Mouse (Mus musculus): ENCODE data around the gene Slc6a3.
A peak's percentile ranks its signal among the peaks of the same experiment; 100 is the strongest.

Gene Slc6a3

GRCm38 (mm10) chr13:73592546-73592945, 56.0 kb downstream of the Slc6a3 start:
- no peak for DNase-seq (ENCODE audit: low spot score)

GRCm38 (mm10) chr13:73596276-73596675, 59.7 kb downstream of the Slc6a3 start:
- no peak for DNase-seq (ENCODE audit: low spot score)

GRCm38 (mm10) chr13:73600217-73600616, 63.7 kb downstream of the Slc6a3 start:
- DNase-seq (ENCODE audit: low spot score), result no peak

GRCm38 (mm10) chr13:73603046-73603445, 66.5 kb downstream of the Slc6a3 start:
- no peak for DNase-seq (ENCODE audit: low spot score)

GRCm38 (mm10) chr13:73603522-73604155, 67.1 kb downstream of the Slc6a3 start, which contains the start of gene Clptm1l:
Gene Clptm1l (plus strand): TSS chr13:73604006.
- peak; percentile 90 for DNase-seq (ENCODE audit: low spot score)

- peak; percentile 14 for DNase-seq (ENCODE audit: low spot score)
Observed at GRCm38 (mm10) chr13:73604156-73604957, 67.8 kb downstream of the Slc6a3 start.

- DNase-seq (ENCODE audit: low spot score), result no peak
Observed at GRCm38 (mm10) chr13:73618406-73618805, 81.9 kb downstream of the Slc6a3 start.

GRCm38 (mm10) chr13:73620637-73621036, 84.1 kb downstream of the Slc6a3 start:
- peak; percentile 43 for DNase-seq (ENCODE audit: low spot score)

- DNase-seq (ENCODE audit: low spot score), result no peak
Observed at GRCm38 (mm10) chr13:73626410-73626744, 89.8 kb downstream of the Slc6a3 start.

GRCm38 (mm10) chr13:73626745-73627549, 90.4 kb downstream of the Slc6a3 start, which contains the start of gene Tert:
Gene Tert (plus strand): TSS chr13:73626911.
- DNase-seq (ENCODE audit: low spot score), result no peak
